Mouse (Mus musculus) hindbrain, postnatal 0 days (tissue): Measurements from ENCODE around the gene Cyp1a1. TPM values are rescaled to one million over a fixed set of nuclear protein-coding genes. Genes with fewer than 3 reads are reported as not detected.

ENCODE experiments used
- ATAC-seq: fragments of 200-750 bp; cut with Nextera tagmentation; 2 replicates; pipeline ENCODE4 v1.8.0; 2017; ENCODE audit warnings: mild to moderate bottlenecking, moderate TSS enrichment, moderate library complexity
- DNase-seq: peaks from one replicate; pipeline ENCODE4 v3.0.0-alpha.2; 2015; ENCODE audit warnings: low spot score
- H3K27ac ChIP-seq: fragments of 300-500 bp; sonication (generic); 2 replicates; pipeline ENCODE4 v1.5.1; 2014; ENCODE audit warnings: mild to moderate bottlenecking
- H3K27me3 ChIP-seq: fragments of 300-500 bp; sonication (generic); 2 replicates; pipeline ENCODE4 v1.6.1; 2014; ENCODE audit warnings: low read length, mixed read lengths; ENCODE audit not compliant: insufficient read depth
- H3K36me3 ChIP-seq: fragments of 300-500 bp; sonication (generic); 2 replicates; pipeline ENCODE4 v1.6.1; 2014; ENCODE audit warnings: low read length, mixed read lengths; ENCODE audit not compliant: insufficient read depth
- H3K4me1 ChIP-seq: fragments of 300-500 bp; sonication (generic); 2 replicates; pipeline ENCODE4 v1.6.1; 2014; ENCODE audit warnings: antibody characterized with exemption, low read length, mixed read lengths; ENCODE audit not compliant: insufficient read depth
- H3K4me2 ChIP-seq: fragments of 300-500 bp; sonication (generic); 2 replicates; pipeline ENCODE4 v1.6.1; 2014; ENCODE audit warnings: low read depth, mild to moderate bottlenecking, low read length, moderate library complexity, mixed read lengths
- H3K4me3 ChIP-seq: fragments of 300-500 bp; sonication (generic); 2 replicates; pipeline ENCODE4 v1.5.1; 2014; ENCODE audit warnings: low read length
- H3K9ac ChIP-seq: fragments of 300-500 bp; sonication (generic); replicated peaks from 2 replicates; pipeline ENCODE4 v1.6.1; 2014; ENCODE audit warnings: mild to moderate bottlenecking, low read length, moderate library complexity, mixed read lengths
- H3K9me3 ChIP-seq: fragments of 300-500 bp; sonication (generic); 2 replicates; pipeline ENCODE4 v1.6.1; 2016; ENCODE audit warnings: low read length, mixed read lengths
- CTCF ChIP-seq: IDR thresholded peaks from 2 replicates; pipeline ENCODE4 v1.5.1; 2016; ENCODE audit warnings: antibody characterized with exemption, control low read depth, low read depth
- WGBS: fragments of 180-500 bp; shearing (Covaris S2); extraction: QIAGEN DNeasy Blood & Tissue Kit; methylation state at CpG from one replicate; pipeline ENCODE4 v1.1.7; 2014; 5-methylcytosine and 5-hydroxymethylcytosine counted together
- polyA plus RNA-seq: library from polyadenylated mRNA; unstranded; fragments of >200 nt; fragmentation: Nextera tagmentation; extraction: Ambion mirVana; gene quantifications from 2 replicates; pipeline ENCODE4 v1.2.1, GENCODE M21; 2015
- total RNA-seq: library from RNA; depleted of rRNA; stranded (reverse); fragments of >200 nt; gene quantifications from 2 replicates; pipeline ENCODE4 v1.2.3, GENCODE M21; 2014

Gene Cyp1a1
- total and polyA plus RNA-seq, 2 experiments from 2014 or later, result 0.05 to 0.24 TPM

DNA sequence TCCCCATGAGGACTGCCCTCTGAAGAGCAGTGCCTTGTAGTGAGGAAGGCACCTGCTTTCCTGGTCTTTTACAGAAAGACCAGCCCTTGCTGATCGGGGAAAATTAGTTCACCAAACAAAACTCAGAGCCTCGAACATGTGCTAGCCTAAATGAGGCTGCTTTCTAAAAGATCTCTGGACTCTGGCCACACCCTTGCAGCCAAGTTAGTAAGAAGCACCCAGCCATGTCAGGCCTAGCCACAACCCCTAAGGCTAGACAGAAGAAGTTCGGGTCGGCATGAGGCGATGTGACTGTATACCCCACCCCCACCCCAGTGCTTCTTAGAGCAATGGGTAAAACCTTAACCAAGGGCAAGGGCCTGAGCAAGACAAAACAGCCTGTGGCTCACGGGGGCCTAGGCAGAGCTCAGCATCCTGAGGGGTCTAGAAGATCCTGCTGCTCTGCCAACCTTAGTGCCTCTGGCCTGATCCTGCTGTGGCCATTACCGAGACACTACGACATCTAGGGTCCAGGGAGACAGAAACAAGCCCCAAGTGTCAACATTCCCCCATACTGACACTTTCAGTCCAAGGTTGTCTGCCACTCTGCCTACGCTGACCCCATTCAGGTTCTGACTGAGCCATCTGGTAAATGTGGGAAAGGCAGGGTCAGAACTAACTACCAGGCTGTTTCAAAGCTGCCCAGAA is 44.4 kb upstream of the Cyp1a1 start:
- Histone ChIP-seq H3K4me1 (peaks cover 45% of the 10 kb centered on the region), H3K4me2 (peak overlapping the region; percentile 95), H3K27me3 (no peaks in the 10 kb centered on the region), H3K9ac (peak overlapping the region; percentile 98; the same call in 1 of the 2 replicates), H3K4me3 (peak overlapping the region; percentile 95), H3K36me3 (0 out of 2 replicates have a peak, but pooled peaks cover 4% of the 10 kb centered on the region), H3K27ac (no peak overlapping the region), H3K9me3 (no peaks in the 10 kb centered on the region)
- no peak for TF ChIP-seq CTCF
- DNase-seq, result no peak
- 61% methylated on average over 9 of the region's 9 CpGs for WGBS
- ATAC-seq, result no peak

DNA sequence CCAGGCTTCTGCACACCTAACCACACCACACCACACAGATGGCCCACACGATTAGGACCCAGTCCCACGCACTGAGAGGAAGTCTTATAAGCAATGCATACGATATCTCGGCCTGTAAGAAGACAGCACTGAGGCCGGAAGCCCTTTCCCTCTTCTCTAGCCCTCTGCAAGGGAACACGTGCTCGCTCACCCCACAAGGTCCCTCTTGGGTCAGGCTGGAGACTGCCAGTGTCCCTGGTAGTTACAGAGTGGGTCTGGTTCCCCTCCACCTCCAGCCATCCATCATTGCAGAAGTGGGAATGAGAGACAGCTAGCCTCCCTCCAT is 43.9 kb upstream of the Cyp1a1 start:
- peak overlapping the region; percentile 98; the same call in 1 of the 2 replicates for H3K9ac ChIP-seq
- TF ChIP-seq CTCF, result no peak
- H3K36me3 ChIP-seq, result 0 out of 2 replicates have a peak, but pooled peaks cover 4% of the 10 kb centered on the region
- peaks cover 40% of the 10 kb centered on the region for H3K4me1 ChIP-seq
- H3K4me3 ChIP-seq, result peak overlapping the region; percentile 95
- 49% methylated on average over 7 of the region's 7 CpGs for WGBS
- H3K4me2 ChIP-seq, result peak overlapping the region; percentile 95
- H3K9me3 ChIP-seq, result no peaks in the 10 kb centered on the region
- no peaks in the 10 kb centered on the region for H3K27me3 ChIP-seq
- ATAC-seq (no peak), DNase-seq (no peak)
- H3K27ac ChIP-seq, result no peak overlapping the region

DNA sequence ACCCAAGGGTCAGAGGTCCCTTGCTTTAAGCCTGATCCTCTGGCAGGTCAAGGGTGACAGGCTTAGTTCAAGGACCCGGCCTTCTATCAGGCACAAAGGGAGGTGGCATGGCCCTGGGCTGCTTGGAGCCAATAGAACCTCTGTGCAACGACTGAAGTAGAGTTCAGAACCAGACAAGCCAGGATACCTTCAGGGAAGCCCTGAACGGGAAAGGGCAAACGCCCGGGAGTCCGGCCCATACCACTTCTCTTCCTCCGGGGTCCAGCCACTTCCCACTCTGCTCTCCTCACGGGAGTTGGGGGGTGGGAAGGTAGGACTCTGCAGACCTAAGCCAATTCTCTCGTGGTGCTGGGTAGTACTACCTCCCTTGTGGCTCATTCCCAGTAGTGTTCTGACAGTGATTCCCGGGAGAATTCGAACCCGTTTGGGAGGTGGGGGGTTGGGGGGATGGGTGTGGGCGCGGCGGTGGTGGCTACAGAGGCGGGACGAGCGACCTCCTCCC is 43.2 kb upstream of the Cyp1a1 start:
- DNase-seq, result peak; percentile 43
- Histone ChIP-seq H3K27me3 (no peaks in the 10 kb centered on the region), H3K4me1 (peaks cover 33% of the 10 kb centered on the region), H3K4me2 (peak overlapping the region; percentile 95), H3K9ac (peak overlapping the region; percentile 98), H3K27ac (peak overlapping the region; percentile 89), H3K9me3 (no peaks in the 10 kb centered on the region), H3K4me3 (peak overlapping the region; percentile 95), H3K36me3 (0 out of 2 replicates have a peak, but pooled peaks cover 4% of the 10 kb centered on the region)
- ATAC-seq, result peak; percentile 30
- no peak for TF ChIP-seq CTCF
- under 1% methylated on average over 18 of the region's 18 CpGs for whole genome bisulfite sequencing

DNA sequence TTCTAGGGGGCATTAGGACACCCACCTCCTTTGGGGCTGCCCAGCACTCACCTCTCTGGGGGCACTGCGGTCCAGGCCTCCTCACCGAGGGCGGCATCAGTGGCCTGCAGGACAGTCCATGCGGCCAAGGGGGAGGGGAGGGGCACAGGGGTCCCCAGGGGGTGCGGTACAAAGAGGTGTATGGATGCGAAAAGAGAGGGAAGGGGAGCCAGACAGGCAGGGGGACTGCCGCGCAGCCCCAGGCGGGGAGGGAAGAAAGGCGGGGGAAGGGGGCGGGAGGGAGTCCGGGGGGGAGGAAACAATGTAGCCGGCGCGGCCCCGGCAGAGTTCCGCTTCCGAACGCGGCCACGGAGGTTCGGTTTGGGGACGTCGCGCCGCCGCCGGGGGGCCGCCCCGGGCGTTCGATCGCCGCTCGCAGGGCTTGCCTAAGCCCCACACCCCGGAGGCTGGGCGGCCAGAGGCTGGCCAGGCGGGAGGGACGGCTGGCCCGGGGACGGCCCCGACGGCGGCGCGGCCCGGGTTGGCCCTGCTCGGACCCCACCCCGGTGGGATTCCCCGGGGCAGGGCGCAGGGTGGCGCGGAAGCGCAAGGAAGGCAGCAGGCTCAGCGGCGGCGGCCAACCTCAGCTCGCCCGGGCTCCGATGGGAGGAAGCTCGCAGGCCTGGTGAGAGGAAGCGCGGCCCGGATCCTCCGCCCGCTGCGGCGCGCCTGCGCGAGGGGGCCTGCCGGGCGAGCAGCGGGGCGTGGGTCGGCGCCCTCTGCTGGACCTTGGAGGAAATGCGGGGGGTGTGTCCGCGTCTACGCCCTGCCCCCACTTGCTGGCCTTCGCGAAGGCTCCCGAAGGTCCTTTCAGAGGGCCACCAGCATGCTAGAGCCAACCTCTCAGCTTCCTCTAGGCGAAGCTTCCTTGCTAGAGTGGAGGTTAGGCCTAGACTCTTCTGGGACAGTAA is 42.5 kb upstream of the Cyp1a1 start:
- peak; percentile 75 for TF ChIP-seq CTCF
- no peaks in the 10 kb centered on the region for H3K27me3 ChIP-seq
- H3K4me1 ChIP-seq, result peaks cover 26% of the 10 kb centered on the region
- H3K4me2 ChIP-seq, result peak overlapping the region; percentile 95
- peak overlapping the region; percentile 89 for H3K27ac ChIP-seq
- H3K9ac ChIP-seq, result peak overlapping the region; percentile 98
- ATAC-seq (peak; percentile 86), DNase-seq (peak; percentile 94)
- H3K36me3 ChIP-seq, result 0 out of 2 replicates have a peak, but pooled peaks cover 4% of the 10 kb centered on the region
- H3K4me3 ChIP-seq, result peak overlapping the region; percentile 95
- under 1% methylated on average over 48 of the region's 85 CpGs for WGBS
- H3K9me3 ChIP-seq, result no peaks in the 10 kb centered on the region

DNA sequence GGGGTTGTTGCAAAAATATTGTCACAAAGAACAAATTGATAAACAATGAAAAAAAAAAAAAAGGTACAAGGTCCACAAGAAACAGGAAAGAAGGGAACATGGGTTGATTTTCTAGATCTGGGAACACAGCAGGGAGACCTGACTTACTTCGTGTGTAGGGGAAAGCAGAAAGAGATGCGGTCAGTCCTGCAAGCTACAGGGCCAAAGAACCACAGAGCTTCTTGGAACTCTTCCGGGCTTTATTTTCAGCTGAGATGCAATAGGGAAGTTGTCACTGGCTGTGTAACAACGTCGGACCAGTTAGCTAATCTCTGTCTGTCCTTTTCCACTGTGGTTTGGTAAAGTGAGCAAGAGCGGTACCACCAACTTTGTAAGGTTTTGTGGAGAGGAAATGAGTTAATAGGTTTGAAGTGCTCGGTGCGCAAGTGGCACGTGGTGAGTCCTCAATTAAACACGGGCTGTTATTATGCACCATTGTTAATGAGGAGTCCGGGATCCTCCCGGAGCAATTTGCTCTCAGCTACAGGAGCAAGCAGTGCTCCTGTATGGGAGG is 41.1 kb upstream of the Cyp1a1 start:
- ATAC-seq (no peak), DNase-seq (no peak)
- Histone ChIP-seq H3K4me3 (no peak overlapping the region), H3K36me3 (0 out of 2 replicates have a peak, but pooled peaks cover 4% of the 10 kb centered on the region), H3K9ac (no peak overlapping the region), H3K4me1 (peaks cover 25% of the 10 kb centered on the region), H3K27ac (no peak overlapping the region), H3K9me3 (no peaks in the 10 kb centered on the region), H3K27me3 (no peaks in the 10 kb centered on the region), H3K4me2 (no peak overlapping the region)
- 66% methylated on average over 12 of the region's 12 CpGs for WGBS
- no peak for TF ChIP-seq CTCF

DNA sequence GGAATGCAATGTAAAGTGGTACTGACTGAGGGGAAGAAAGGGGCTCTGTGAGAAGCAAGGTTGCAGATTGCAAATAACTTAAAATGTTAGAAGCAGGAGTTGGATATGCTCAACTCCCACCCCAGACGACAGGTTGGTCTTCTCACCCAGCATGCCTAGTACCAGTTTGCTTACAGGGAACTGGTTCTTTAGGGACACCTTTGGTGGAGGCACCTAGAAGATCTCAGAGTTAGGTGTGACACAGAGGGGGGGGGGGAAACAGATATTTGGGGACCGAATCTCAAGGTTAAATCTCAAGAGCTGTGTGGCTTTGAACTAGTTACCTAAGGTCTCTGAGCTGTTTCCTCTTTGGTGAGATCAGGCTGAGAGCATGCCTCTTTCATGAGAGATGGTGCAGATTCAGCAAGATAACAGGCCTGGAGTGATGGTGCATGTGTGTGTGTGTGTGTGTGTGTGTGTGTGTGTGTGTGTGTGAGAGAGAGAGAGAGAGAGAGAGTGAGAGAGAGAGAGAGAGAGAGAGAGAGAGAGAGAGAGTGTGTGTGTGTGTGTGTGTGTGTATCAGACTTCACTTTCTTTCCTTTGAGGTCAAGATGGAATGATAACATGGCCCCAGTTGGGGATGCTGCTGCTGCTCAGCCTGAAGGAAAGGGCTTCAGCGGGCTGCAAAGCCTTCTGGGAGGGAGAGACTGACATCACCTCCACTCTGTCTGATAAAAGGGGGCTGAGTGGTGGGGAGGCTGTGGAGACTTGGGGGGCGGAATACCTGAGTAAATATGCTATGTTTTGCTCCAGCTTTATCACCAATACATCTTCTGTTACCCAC is 40.2 kb upstream of the Cyp1a1 start:
- no peak for DNase-seq
- H3K9me3 ChIP-seq, result no peaks in the 10 kb centered on the region
- no peak overlapping the region for H3K4me2 ChIP-seq
- H3K27me3 ChIP-seq, result no peaks in the 10 kb centered on the region
- H3K9ac ChIP-seq, result no peak overlapping the region
- no peak for ATAC-seq
- no peak for TF ChIP-seq CTCF
- H3K4me3 ChIP-seq, result no peak overlapping the region
- H3K36me3 ChIP-seq, result no peaks in the 10 kb centered on the region
- H3K4me1 ChIP-seq, result peaks cover 24% of the 10 kb centered on the region
- 81% methylated on average over 4 of the region's 4 CpGs for WGBS
- no peak overlapping the region for H3K27ac ChIP-seq
